ENCODE assay signal across 22 mouse cellular contexts in genomic region chr14:56348704-56349103, GRCm38 (mm10). TPM values are rescaled to one million over a fixed set of nuclear protein-coding genes. Genes with fewer than 3 reads are reported as not detected.
A peak's percentile ranks its signal among the peaks of the same experiment; 100 is the strongest.
DNase-seq lines count a peak whose midpoint lies in the region; ATAC-seq and TF ChIP-seq lines count a peak whose summit lies in the region.
"Had no signal": no experiment of that assay in that cellular context is flagged by ENCODE, and none has a peak within 500 bp of the region (broad histone marks: within the 10 kb centered on the region; RNA-seq: fewer than 3 reads in every experiment).

No protein-coding gene starts in this region.

- H3K4me3 ChIP-seq in hindbrain, embryonic 16.5 days (ENCODE audit: low read length), result no peak overlapping the region
- no peak overlapping the region for H3K4me3 ChIP-seq in hindbrain, embryonic 13.5 days
- H3K4me3 ChIP-seq in midbrain, postnatal 0 days (ENCODE audit: low read depth, low read length), result no peak overlapping the region
- no peak overlapping the region for H3K4me3 ChIP-seq in midbrain, embryonic 10.5 days
- H3K4me3 ChIP-seq in forebrain, embryonic 11.5 days (ENCODE audit: low read depth, low read length), result no peak overlapping the region
- H3K4me3 ChIP-seq in midbrain, embryonic 13.5 days (replicated peaks), result no peak overlapping the region
- H3K4me3 ChIP-seq: forebrain, embryonic 12.5 days; neural tube, embryonic 12.5 days had no signal

- 56% methylated on average over 3 of the region's 3 CpGs for WGBS in hindbrain, embryonic 16.5 days
- 80% methylated on average over 3 of the region's 3 CpGs for WGBS in hindbrain, embryonic 13.5 days
- 67% methylated on average over 3 of the region's 3 CpGs for WGBS in midbrain, postnatal 0 days
- 86% methylated on average over 3 of the region's 3 CpGs for WGBS in midbrain, embryonic 10.5 days
- 83% methylated on average over 3 of the region's 3 CpGs for WGBS in forebrain, embryonic 11.5 days
- WGBS in midbrain, embryonic 13.5 days, result 84% methylated on average over 3 of the region's 3 CpGs

- H3K9me3 ChIP-seq in hindbrain, embryonic 16.5 days (ENCODE audit: control insufficient read depth, low read length), result no peaks in the 10 kb centered on the region
- no peaks in the 10 kb centered on the region for H3K9me3 ChIP-seq in hindbrain, embryonic 13.5 days
- no peaks in the 10 kb centered on the region for H3K9me3 ChIP-seq in midbrain, postnatal 0 days (ENCODE audit: low read length)
- H3K9me3 ChIP-seq in midbrain, embryonic 10.5 days (replicated peaks), result no peaks in the 10 kb centered on the region
- H3K9me3 ChIP-seq in forebrain, embryonic 11.5 days (ENCODE audit: control insufficient read depth, low read length), result no peaks in the 10 kb centered on the region
- no peaks in the 10 kb centered on the region for H3K9me3 ChIP-seq in midbrain, embryonic 13.5 days
- H3K9me3 ChIP-seq: forebrain, embryonic 12.5 days; neural tube, embryonic 12.5 days had no signal

- ATAC-seq in hindbrain, embryonic 16.5 days, result 0 out of 2 replicates have a peak, but pooled peaks have one; percentile 60
- no peak for ATAC-seq in hindbrain, embryonic 13.5 days (ENCODE audit: low FRiP score)
- no peak for ATAC-seq in midbrain, postnatal 0 days (ENCODE audit: low FRiP score)
- ATAC-seq in forebrain, embryonic 11.5 days (replicated peaks; ENCODE audit: low FRiP score), result no peak
- ATAC-seq in midbrain, embryonic 13.5 days, result no peak
- ATAC-seq: liver, postnatal 0 days had no signal

- H3K27me3 ChIP-seq in hindbrain, embryonic 16.5 days (replicated peaks; ENCODE audit: control insufficient read depth, insufficient read depth, low read length), result no peaks in the 10 kb centered on the region
- H3K27me3 ChIP-seq in hindbrain, embryonic 13.5 days, result no peaks in the 10 kb centered on the region
- H3K27me3 ChIP-seq in midbrain, postnatal 0 days (ENCODE audit: insufficient read depth, low read length), result no peaks in the 10 kb centered on the region
- H3K27me3 ChIP-seq in midbrain, embryonic 10.5 days (ENCODE audit: low read depth, poor library complexity, severe bottlenecking), result no peaks in the 10 kb centered on the region
- no peaks in the 10 kb centered on the region for H3K27me3 ChIP-seq in forebrain, embryonic 11.5 days (ENCODE audit: control insufficient read depth, insufficient read depth, low read length)
- no peaks in the 10 kb centered on the region for H3K27me3 ChIP-seq in midbrain, embryonic 13.5 days
- H3K27me3 ChIP-seq: forebrain, embryonic 12.5 days; neural tube, embryonic 12.5 days had no signal

- H3K9ac ChIP-seq in hindbrain, embryonic 16.5 days (ENCODE audit: low read depth, low read length), result no peak overlapping the region
- no peak overlapping the region for H3K9ac ChIP-seq in hindbrain, embryonic 13.5 days
- H3K9ac ChIP-seq in midbrain, postnatal 0 days (replicated peaks; ENCODE audit: low read length, poor library complexity, severe bottlenecking), result no peak overlapping the region
- H3K9ac ChIP-seq in forebrain, embryonic 11.5 days (ENCODE audit: low read length), result no peak overlapping the region
- H3K9ac ChIP-seq in midbrain, embryonic 13.5 days (replicated peaks), result no peak overlapping the region
- H3K9ac ChIP-seq: forebrain, embryonic 12.5 days; liver, postnatal 0 days; neural tube, embryonic 12.5 days had no signal

- no peak overlapping the region for H3K27ac ChIP-seq in hindbrain, embryonic 16.5 days (ENCODE audit: low read depth, low read length)
- no peak overlapping the region for H3K27ac ChIP-seq in hindbrain, embryonic 13.5 days
- H3K27ac ChIP-seq in midbrain, postnatal 0 days (ENCODE audit: low read depth, low read length), result no peak overlapping the region
- no peak overlapping the region for H3K27ac ChIP-seq in midbrain, embryonic 10.5 days (replicated peaks)
- H3K27ac ChIP-seq in forebrain, embryonic 11.5 days (ENCODE audit: low read depth, low read length), result no peak overlapping the region
- H3K27ac ChIP-seq in midbrain, embryonic 13.5 days, result no peak overlapping the region
- H3K27ac ChIP-seq: forebrain, embryonic 12.5 days; neural tube, embryonic 12.5 days had no signal

- DNase-seq in midbrain, postnatal 0 days (ENCODE audit: low spot score), result peak; percentile 55
- DNase-seq in midbrain, embryonic 10.5 days (ENCODE audit: low spot score), result no peak
- DNase-seq in cerebellum, adult 9-11 months, result peak; percentile 75
- peak; percentile 36 for DNase-seq in telencephalon, adult 2 months (ENCODE audit: low read depth, low spot score)
- no peak for DNase-seq in forebrain, embryonic 11.5 days (ENCODE audit: low spot score)
- DNase-seq: adrenal gland, postnatal 14 days; embryo, embryonic 11 days; gastrocnemius, postnatal 25 days; heart, postnatal 14 days; kidney, adult 8-10 months; liver; liver, postnatal 0 days; right cerebral cortex, postnatal 4 days; thymus, adult 18-20 months had no signal

- no peaks in the 10 kb centered on the region for H3K36me3 ChIP-seq in hindbrain, embryonic 16.5 days (ENCODE audit: control insufficient read depth, insufficient read depth, low read length)
- no peaks in the 10 kb centered on the region for H3K36me3 ChIP-seq in hindbrain, embryonic 13.5 days
- no peaks in the 10 kb centered on the region for H3K36me3 ChIP-seq in midbrain, postnatal 0 days (ENCODE audit: insufficient read depth, low read length)
- no peaks in the 10 kb centered on the region for H3K36me3 ChIP-seq in midbrain, embryonic 10.5 days
- H3K36me3 ChIP-seq in forebrain, embryonic 11.5 days (ENCODE audit: control insufficient read depth, insufficient read depth, low read length), result no peaks in the 10 kb centered on the region
- no peaks in the 10 kb centered on the region for H3K36me3 ChIP-seq in midbrain, embryonic 13.5 days
- H3K36me3 ChIP-seq: forebrain, embryonic 12.5 days; neural tube, embryonic 12.5 days had no signal

- H3K4me2 ChIP-seq in hindbrain, embryonic 16.5 days (ENCODE audit: low read length), result no peak overlapping the region
- H3K4me2 ChIP-seq in hindbrain, embryonic 13.5 days, result no peak overlapping the region
- H3K4me2 ChIP-seq in midbrain, postnatal 0 days (ENCODE audit: low read depth, low read length, poor library complexity, severe bottlenecking), result no peak overlapping the region
- no peak overlapping the region for H3K4me2 ChIP-seq in forebrain, embryonic 11.5 days (ENCODE audit: low read depth, low read length, severe bottlenecking)
- H3K4me2 ChIP-seq in midbrain, embryonic 13.5 days (replicated peaks), result no peak overlapping the region
- H3K4me2 ChIP-seq: forebrain, embryonic 12.5 days; neural tube, embryonic 12.5 days had no signal

- no peaks in the 10 kb centered on the region for H3K4me1 ChIP-seq in hindbrain, embryonic 16.5 days (ENCODE audit: control insufficient read depth, insufficient read depth, low read depth, low read length)
- no peaks in the 10 kb centered on the region for H3K4me1 ChIP-seq in hindbrain, embryonic 13.5 days (replicated peaks)
- H3K4me1 ChIP-seq in midbrain, postnatal 0 days (ENCODE audit: insufficient read depth, low read length), result no peaks in the 10 kb centered on the region
- no peaks in the 10 kb centered on the region for H3K4me1 ChIP-seq in midbrain, embryonic 10.5 days
- H3K4me1 ChIP-seq in forebrain, embryonic 11.5 days (replicated peaks; ENCODE audit: control insufficient read depth, insufficient read depth, low read length), result no peaks in the 10 kb centered on the region
- H3K4me1 ChIP-seq in midbrain, embryonic 13.5 days (replicated peaks), result no peaks in the 10 kb centered on the region
- H3K4me1 ChIP-seq: forebrain, embryonic 12.5 days; neural tube, embryonic 12.5 days had no signal

- TF ChIP-seq CTCF in midbrain, postnatal 0 days (IDR thresholded peaks at IDR 0.05), result no peak

RNA-seq across cellular contexts. Expression of gene Atp12a, which starts 16.2 kb away (rescaled TPM):
- 0.27 and 0.33 TPM in 2 replicates for polyA plus RNA-seq in hindbrain, embryonic 16.5 days (2015; fragmentation: Nextera tagmentation; extraction: Ambion mirVana)
- polyA plus RNA-seq in hindbrain, embryonic 13.5 days (2015; fragmentation: Nextera tagmentation; extraction: Ambion mirVana), result 0.09 TPM in 2 replicates
- total RNA-seq in midbrain, postnatal 0 days (2014; rRNA removed), result 0.22 and 0.47 TPM in 2 replicates
- 0.15 and 0.38 TPM in 2 replicates for polyA plus RNA-seq in midbrain, postnatal 0 days (2015; fragmentation: Nextera tagmentation; extraction: Ambion mirVana)
- polyA plus RNA-seq in midbrain, embryonic 10.5 days (2016; fragmentation: Nextera tagmentation; extraction: Ambion mirVana), result not detected in 2 replicates
- 0.04 TPM in 1 of 2 replicates, not detected in the other for polyA plus RNA-seq in forebrain, embryonic 11.5 days (2014; fragmentation: Nextera tagmentation; extraction: Ambion mirVana)
- polyA plus RNA-seq in midbrain, embryonic 13.5 days (2015; fragmentation: Nextera tagmentation; extraction: Ambion mirVana), result 0.05 TPM in 1 of 2 replicates, not detected in the other
- total RNA-seq: gastrocnemius, postnatal 25 days; heart, postnatal 14 days; megakaryocyte-erythroid progenitor cell, adult 5-6 weeks; monocyte, adult 5-6 weeks had no signal
- polyA plus RNA-seq: liver, postnatal 0 days; neural tube, embryonic 12.5 days had no signal

RNA-seq across cellular contexts. Expression of gene Rnf17, which starts 53.7 kb away (rescaled TPM):
- 0.80 and 1.1 TPM in 2 replicates for polyA plus RNA-seq in hindbrain, embryonic 16.5 days (2015; fragmentation: Nextera tagmentation; extraction: Ambion mirVana)
- polyA plus RNA-seq in hindbrain, embryonic 13.5 days (2015; fragmentation: Nextera tagmentation; extraction: Ambion mirVana), result 1.3 and 1.5 TPM in 2 replicates
- total RNA-seq in midbrain, postnatal 0 days (2014; rRNA removed), result 0.82 and 1.7 TPM in 2 replicates
- 0.62 and 1.0 TPM in 2 replicates for polyA plus RNA-seq in midbrain, postnatal 0 days (2015; fragmentation: Nextera tagmentation; extraction: Ambion mirVana)
- polyA plus RNA-seq in midbrain, embryonic 10.5 days (2016; fragmentation: Nextera tagmentation; extraction: Ambion mirVana), result 1.9 and 2.1 TPM in 2 replicates
- polyA plus RNA-seq in forebrain, embryonic 11.5 days (2014; fragmentation: Nextera tagmentation; extraction: Ambion mirVana), result 0.88 and 1.0 TPM in 2 replicates
- 1.3 and 1.7 TPM in 2 replicates for polyA plus RNA-seq in midbrain, embryonic 13.5 days (2015; fragmentation: Nextera tagmentation; extraction: Ambion mirVana)
- total RNA-seq: gastrocnemius, postnatal 25 days had no signal
- polyA plus RNA-seq: large intestine, adult 2 months had no signal

Comparison
In these comparisons a context has a peak if more than half of its experiments do, and no peak if none do; other contexts are left out.
1. DNase-seq: peak in midbrain, postnatal 0 days (single experiment), cerebellum, adult 9-11 months (single experiment) and telencephalon, adult 2 months (single experiment); none in midbrain, embryonic 10.5 days (single experiment) and forebrain, embryonic 11.5 days (single experiment).